Mouse (Mus musculus): ENCODE measurements at regions not wholly inside any gene's neighbourhood (a gene's known extent, or its start where the extent isn't known, plus 50 kb on each side); places are given as distances from the start of the nearest gene placed in this dataset.

DNA sequence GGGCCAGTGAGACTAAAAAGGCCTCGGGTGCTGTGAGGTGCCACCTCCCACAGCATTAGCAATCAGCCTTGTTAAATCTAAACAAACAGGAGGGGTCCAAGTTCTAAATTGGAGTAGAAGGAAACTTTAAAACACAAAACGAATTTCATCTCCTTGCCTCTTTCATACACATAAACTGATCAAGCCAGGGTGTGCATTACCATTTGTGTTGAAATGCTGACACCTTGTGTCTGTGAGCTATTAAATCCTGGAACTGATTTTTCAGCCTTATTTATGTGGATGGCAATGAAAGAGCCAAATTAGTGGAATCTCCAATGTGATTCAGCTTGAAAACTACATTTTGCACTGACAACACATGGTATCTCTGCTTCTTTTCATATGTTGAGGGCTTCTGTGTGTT lies 114.8 kb downstream of the Pcsk1 start:
- DNase-seq: no peak

- no peak for DNase-seq
Measured at GRCm38 (mm10) chr13:75223944-75224343, 134.3 kb downstream of the Pcsk1 start.

DNA sequence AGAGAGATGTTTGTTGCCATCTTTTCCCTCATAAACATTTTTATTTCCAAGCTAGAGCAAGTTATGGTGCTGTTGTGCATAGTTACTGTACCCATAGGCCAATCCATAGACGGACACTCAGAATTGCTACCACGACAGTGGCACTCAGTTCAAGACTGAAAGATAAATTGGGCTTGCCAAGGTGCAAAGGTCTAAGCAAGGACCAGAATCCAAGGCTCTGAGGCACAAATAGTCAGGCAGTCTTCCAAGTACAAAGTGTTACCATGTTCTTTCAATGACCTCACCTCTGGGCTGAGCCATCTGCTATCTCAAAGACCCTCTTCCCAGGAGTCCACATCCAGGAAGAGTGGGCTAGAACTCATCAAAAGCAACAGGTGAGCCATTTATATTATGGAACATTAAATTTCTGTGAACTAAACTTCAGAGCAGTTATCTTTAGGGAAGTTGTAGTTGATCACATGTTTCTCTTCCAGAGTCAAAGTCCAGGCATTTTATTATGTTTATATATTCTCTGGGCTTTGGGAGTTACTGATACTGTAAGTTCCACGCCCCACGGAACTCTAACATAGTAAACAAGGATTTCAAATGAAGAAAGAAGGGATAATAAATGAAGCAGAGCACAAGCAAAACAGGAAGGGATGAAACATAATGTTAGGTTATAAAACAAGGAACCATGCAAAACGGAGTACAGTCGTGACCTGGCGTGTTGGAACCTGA lies 136.1 kb downstream of the Pcsk1 start:
- DNase-seq: no peak

DNA sequence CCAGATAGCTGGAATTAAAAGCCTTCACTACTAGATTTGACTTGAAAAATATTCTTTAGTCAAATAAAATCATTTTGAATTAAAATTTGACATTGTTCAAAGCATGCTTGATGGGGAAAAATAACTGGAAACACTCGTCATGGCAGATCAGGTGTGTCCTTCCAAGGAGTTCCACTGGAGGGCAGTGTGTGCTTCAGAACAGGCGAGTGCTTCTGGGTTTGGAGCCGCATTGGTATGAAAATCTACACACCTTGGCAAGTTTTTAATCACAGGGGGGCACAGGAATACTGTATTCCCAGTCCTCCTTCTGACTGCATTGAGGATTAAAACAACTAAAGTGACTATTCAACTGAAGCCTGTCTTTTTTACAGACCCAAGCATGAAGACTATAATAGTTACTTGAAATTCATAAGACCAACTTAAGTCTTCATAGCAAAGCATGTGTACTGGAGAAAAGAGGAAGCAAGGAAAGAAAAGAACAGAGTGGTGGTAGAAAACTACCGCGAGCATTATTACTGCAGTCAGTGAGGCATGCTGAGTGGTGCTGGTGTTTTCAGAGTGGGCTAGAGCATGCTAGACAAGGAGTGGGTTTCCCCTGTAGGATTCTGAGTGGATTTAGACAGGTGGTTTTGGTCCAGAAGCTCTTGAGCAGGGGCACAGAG lies 138.1 kb downstream of the Pcsk1 start:
- DNase-seq: peak; percentile 26 to 66

DNA sequence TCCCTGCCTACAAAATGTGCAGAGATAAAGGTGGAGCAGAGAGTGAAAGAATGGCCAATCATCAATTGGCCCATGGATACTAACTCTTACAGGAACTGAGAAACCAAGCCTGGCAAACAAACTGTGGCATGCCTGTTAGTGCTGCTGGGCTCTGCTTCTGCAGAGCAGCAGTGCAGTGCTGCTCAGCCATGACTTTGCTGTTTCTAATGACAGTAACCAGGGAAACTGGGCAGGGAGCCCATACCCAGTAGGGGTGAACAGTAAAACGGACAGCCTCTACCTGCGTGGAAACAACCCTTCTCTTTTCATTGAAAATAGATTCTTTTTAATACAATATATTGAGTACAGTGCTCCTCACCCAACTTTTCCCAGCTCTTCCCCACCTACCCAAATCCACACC lies 146.8 kb downstream of the Pcsk1 start:
- no peak for DNase-seq
